Mouse (Mus musculus) liver, embryonic 13.5 days (tissue): ENCODE results near the gene Actr6. TPM values are rescaled to one million over a fixed set of nuclear protein-coding genes. Genes with fewer than 3 reads are reported as not detected.

ENCODE experiments used
- ATAC-seq: fragments of 200-750 bp; cut with Nextera tagmentation; 2 replicates; pipeline ENCODE4 v1.8.0; 2017; ENCODE audit warnings: low read depth, mild to moderate bottlenecking, moderate number of reproducible peaks, moderate library complexity
- DNase-seq: peaks from one replicate; pipeline ENCODE4 v3.0.0; 2022
- H3K27ac ChIP-seq: fragments of 300-500 bp; sonication (generic); 2 replicates; pipeline ENCODE4 v1.5.1; 2015; ENCODE audit warnings: moderate library complexity, mild to moderate bottlenecking, inconsistent platforms
- H3K27me3 ChIP-seq: fragments of 300-500 bp; sonication (generic); 2 replicates; pipeline ENCODE4 v1.6.1; 2015; ENCODE audit warnings: mild to moderate bottlenecking, inconsistent platforms
- H3K36me3 ChIP-seq: fragments of 300-500 bp; sonication (generic); 2 replicates; pipeline ENCODE4 v1.6.1; 2015; ENCODE audit warnings: mild to moderate bottlenecking, inconsistent platforms
- H3K4me1 ChIP-seq: fragments of 300-500 bp; sonication (generic); replicated peaks from 2 replicates; pipeline ENCODE4 v1.6.1; 2015; ENCODE audit warnings: inconsistent platforms
- H3K4me2 ChIP-seq: fragments of 300-500 bp; sonication (generic); 2 replicates; pipeline ENCODE4 v1.6.1; 2015; ENCODE audit warnings: inconsistent platforms, mild to moderate bottlenecking, moderate library complexity
- H3K4me3 ChIP-seq: fragments of 300-500 bp; sonication (generic); replicated peaks from 2 replicates; pipeline ENCODE4 v1.5.1; 2015; ENCODE audit warnings: mild to moderate bottlenecking, inconsistent platforms
- H3K9ac ChIP-seq: fragments of 300-500 bp; sonication (generic); 2 replicates; pipeline ENCODE4 v1.6.1; 2015; ENCODE audit warnings: mild to moderate bottlenecking, inconsistent platforms
- H3K9me3 ChIP-seq: fragments of 300-500 bp; sonication (generic); replicated peaks from 2 replicates; pipeline ENCODE4 v1.6.1; 2016; ENCODE audit warnings: inconsistent platforms
- WGBS: fragments of 180-500 bp; shearing (Covaris S2); methylation state at CpG from one replicate; pipeline ENCODE4 v1.1.7; 2015; ENCODE audit not compliant: insufficient replicate concordance; 5-methylcytosine and 5-hydroxymethylcytosine counted together
- polyA plus RNA-seq: library from polyadenylated mRNA; unstranded; fragments of >200 nt; fragmentation: Nextera tagmentation; extraction: Ambion mirVana; gene quantifications from 2 replicates; pipeline ENCODE4 v1.2.1, GENCODE M21; 2015

Gene Actr6
- 18.1 and 24.1 TPM in 2 replicates for polyA plus RNA-seq

- DNase-seq (peak; percentile 88), ATAC-seq (peak; percentile 98)
- 1% methylated on average over 49 of the region's 49 CpGs for WGBS
- H3K36me3 ChIP-seq, result peaks cover 5% of the 10 kb centered on the region
- peak within 1 kb of the TSS; percentile 27 for H3K27ac ChIP-seq
- peak within 1 kb of the TSS; percentile 75 for H3K4me3 ChIP-seq
- H3K4me1 ChIP-seq, result peaks cover 21% of the 10 kb centered on the region
- H3K9ac ChIP-seq, result peak within 1 kb of the TSS; percentile 78
- H3K27me3 ChIP-seq, result no peaks in the 10 kb centered on the region
- no peaks in the 10 kb centered on the region for H3K9me3 ChIP-seq
- peak within 1 kb of the TSS; percentile 77 for H3K4me2 ChIP-seq
Measured at GRCm38 (mm10) chr10:89732001-89732794, at the start of gene Actr6. TSS of gene Actr6 (minus strand) at chr10:89732295.

- ATAC-seq, result no peak
- H3K4me2 ChIP-seq, result no peak overlapping the region
- H3K9ac ChIP-seq, result no peak overlapping the region
- H3K9me3 ChIP-seq, result no peaks in the 10 kb centered on the region
- no peaks in the 10 kb centered on the region for H3K27me3 ChIP-seq
- no peak overlapping the region for H3K27ac ChIP-seq
- peaks cover 4% of the 10 kb centered on the region; the same call in 1 of the 2 replicates for H3K4me1 ChIP-seq
- no peak overlapping the region for H3K4me3 ChIP-seq
- H3K36me3 ChIP-seq, result peaks cover 10% of the 10 kb centered on the region; the same call in 1 of the 2 replicates
- no peak for DNase-seq
- WGBS, result 84% methylated on average over 6 of the region's 6 CpGs
Measured at GRCm38 (mm10) chr10:89776029-89776428, 43.9 kb upstream of the Actr6 start.

GRCm38 (mm10) chr10:89771894-89772293 lies 39.8 kb upstream of the Actr6 start:
- H3K9me3 ChIP-seq, result no peaks in the 10 kb centered on the region
- no peaks in the 10 kb centered on the region for H3K27me3 ChIP-seq
- no peak for ATAC-seq
- no peak overlapping the region for H3K27ac ChIP-seq
- WGBS, result 51% methylated on average over 2 of the region's 2 CpGs
- H3K9ac ChIP-seq, result no peak overlapping the region
- H3K4me1 ChIP-seq, result peaks cover 18% of the 10 kb centered on the region
- H3K36me3 ChIP-seq, result 0 out of 2 replicates have a peak, but pooled peaks cover 4% of the 10 kb centered on the region
- no peak overlapping the region for H3K4me2 ChIP-seq
- DNase-seq, result no peak
- no peak overlapping the region for H3K4me3 ChIP-seq

GRCm38 (mm10) chr10:89769096-89769495 lies 37.0 kb upstream of the Actr6 start:
- no peaks in the 10 kb centered on the region for H3K36me3 ChIP-seq
- peak overlapping the region; percentile 34 for H3K4me2 ChIP-seq
- 60% methylated on average over 4 of the region's 4 CpGs for WGBS
- ATAC-seq, result no peak
- no peak overlapping the region for H3K27ac ChIP-seq
- no peak overlapping the region for H3K4me3 ChIP-seq
- no peaks in the 10 kb centered on the region for H3K27me3 ChIP-seq
- no peak for DNase-seq
- H3K9ac ChIP-seq, result no peak overlapping the region
- H3K4me1 ChIP-seq, result peaks cover 41% of the 10 kb centered on the region
- H3K9me3 ChIP-seq, result no peaks in the 10 kb centered on the region

GRCm38 (mm10) chr10:89768352-89769020 lies 36.4 kb upstream of the Actr6 start:
- no peak overlapping the region for H3K9ac ChIP-seq
- H3K27me3 ChIP-seq, result no peaks in the 10 kb centered on the region
- no peak overlapping the region for H3K27ac ChIP-seq
- no peaks in the 10 kb centered on the region for H3K36me3 ChIP-seq
- H3K9me3 ChIP-seq, result no peaks in the 10 kb centered on the region
- ATAC-seq, result no peak
- DNase-seq, result no peak
- H3K4me1 ChIP-seq, result peaks cover 46% of the 10 kb centered on the region
- H3K4me2 ChIP-seq, result peak overlapping the region; percentile 34
- no peak overlapping the region for H3K4me3 ChIP-seq
- WGBS, result 52% methylated on average over 7 of the region's 7 CpGs

GRCm38 (mm10) chr10:89765790-89766714 lies 34.0 kb upstream of the Actr6 start:
- H3K4me3 ChIP-seq, result no peak overlapping the region
- ATAC-seq (peak; percentile 29; the same call in 1 of the 2 replicates), DNase-seq (no peak)
- H3K36me3 ChIP-seq, result no peaks in the 10 kb centered on the region
- no peak overlapping the region; the same call in 1 of the 2 replicates for H3K27ac ChIP-seq
- 57% methylated on average over 11 of the region's 11 CpGs for WGBS
- no peak overlapping the region for H3K9ac ChIP-seq
- H3K4me2 ChIP-seq, result no peak overlapping the region
- H3K9me3 ChIP-seq, result no peaks in the 10 kb centered on the region
- peaks cover 44% of the 10 kb centered on the region for H3K4me1 ChIP-seq
- H3K27me3 ChIP-seq, result no peaks in the 10 kb centered on the region

GRCm38 (mm10) chr10:89764457-89765121 lies 32.5 kb upstream of the Actr6 start:
- H3K4me1 ChIP-seq, result peaks cover 44% of the 10 kb centered on the region
- H3K9ac ChIP-seq, result no peak overlapping the region
- no peaks in the 10 kb centered on the region for H3K27me3 ChIP-seq
- no peaks in the 10 kb centered on the region for H3K36me3 ChIP-seq
- ATAC-seq (peak; percentile 41; the same call in 1 of the 2 replicates), DNase-seq (no peak)
- H3K4me3 ChIP-seq, result no peak overlapping the region
- H3K9me3 ChIP-seq, result no peaks in the 10 kb centered on the region
- peak overlapping the region; percentile 21; the same call in 1 of the 2 replicates for H3K4me2 ChIP-seq
- WGBS, result 25% methylated on average over 9 of the region's 9 CpGs
- peak overlapping the region; percentile 37; the same call in 1 of the 2 replicates for H3K27ac ChIP-seq

GRCm38 (mm10) chr10:89760772-89761171 lies 28.7 kb upstream of the Actr6 start:
- Histone ChIP-seq H3K9me3 (no peaks in the 10 kb centered on the region), H3K9ac (no peak overlapping the region), H3K4me3 (no peak overlapping the region), H3K27ac (no peak overlapping the region), H3K27me3 (no peaks in the 10 kb centered on the region), H3K4me1 (peaks cover 29% of the 10 kb centered on the region), H3K4me2 (no peak overlapping the region), H3K36me3 (no peaks in the 10 kb centered on the region)
- DNase-seq (no peak), ATAC-seq (no peak)
- WGBS, result 70% methylated on average over 5 of the region's 5 CpGs

GRCm38 (mm10) chr10:89755231-89755630 lies 23.1 kb upstream of the Actr6 start:
- Histone ChIP-seq H3K9me3 (no peaks in the 10 kb centered on the region), H3K4me2 (no peak overlapping the region), H3K9ac (no peak overlapping the region), H3K36me3 (no peaks in the 10 kb centered on the region), H3K27me3 (no peaks in the 10 kb centered on the region), H3K4me3 (no peak overlapping the region), H3K27ac (no peak overlapping the region), H3K4me1 (peaks cover 26% of the 10 kb centered on the region)
- no peak for ATAC-seq
- WGBS, result 71% methylated on average over 4 of the region's 4 CpGs
- no peak for DNase-seq

- ATAC-seq, result peak; percentile 40; the same call in 1 of the 2 replicates
- peak overlapping the region; percentile 65 for H3K27ac ChIP-seq
Measured at GRCm38 (mm10) chr10:89751069-89751468, 19.0 kb upstream of the Actr6 start.

More at GRCm38 (mm10) chr10:89751069-89751468, 19.0 kb upstream of the Actr6 start:
- Histone ChIP-seq H3K4me2 (no peak overlapping the region), H3K9me3 (no peaks in the 10 kb centered on the region), H3K27me3 (no peaks in the 10 kb centered on the region), H3K36me3 (no peaks in the 10 kb centered on the region), H3K4me3 (no peak overlapping the region), H3K9ac (no peak overlapping the region), H3K4me1 (peaks cover 41% of the 10 kb centered on the region)
- WGBS, result 70% methylated on average over 5 of the region's 5 CpGs
- no peak for DNase-seq
